Mouse (Mus musculus): ENCODE data around the gene Vmn1r15.

The Vmn1r15 gene

GRCm38 (mm10) chr6:57257652-57258051, at the start of gene Vmn1r15:
Gene Vmn1r15 (plus strand): TSS chr6:57257952.
- no peak for DNase-seq (ENCODE audit: low spot score)

- no peak for DNase-seq (ENCODE audit: low spot score)
Observed at GRCm38 (mm10) chr6:57231386-57231785, 26.4 kb upstream of the Vmn1r15 start, which contains the start of gene Vmn1r14. Gene Vmn1r14 (plus strand): TSS chr6:57231686.

- DNase-seq (ENCODE audit: low spot score): no peak
Observed at GRCm38 (mm10) chr6:57260990-57261389, 3.2 kb downstream of the Vmn1r15 start.

GRCm38 (mm10) chr6:57271881-57272280, 14.1 kb downstream of the Vmn1r15 start:
- no peak for DNase-seq (ENCODE audit: low spot score)

GRCm38 (mm10) chr6:57272517-57272916, 14.8 kb downstream of the Vmn1r15 start:
- no peak for DNase-seq (ENCODE audit: low spot score)

GRCm38 (mm10) chr6:57278952-57279351, 21.2 kb downstream of the Vmn1r15 start:
- DNase-seq (ENCODE audit: low spot score): no peak
